Mouse (Mus musculus) forebrain, postnatal 0 days (tissue): ENCODE measurements at regions not wholly inside any gene's neighbourhood (a gene's known extent, or its start where the extent isn't known, plus 50 kb on each side); places are given as distances from the start of the nearest gene placed in this dataset.
A peak's percentile ranks its signal among the peaks of the same experiment; 100 is the strongest.

Experiments
- ATAC-seq: fragments of 200-750 bp; cut with Nextera tagmentation; 2 replicates; pipeline ENCODE4 v1.8.0; 2017; ENCODE audit warnings: mild to moderate bottlenecking, moderate library complexity
- DNase-seq: peaks from one replicate; pipeline ENCODE4 v3.0.0-alpha.2; 2015
- H3K27ac ChIP-seq: fragments of 300-500 bp; sonication (generic); 2 replicates; pipeline ENCODE4 v1.5.1; 2014; ENCODE audit warnings: low read depth, mild to moderate bottlenecking, antibody characterized with exemption, low read length, moderate library complexity, mixed read lengths
- H3K27me3 ChIP-seq: fragments of 300-500 bp; sonication (generic); 2 replicates; pipeline ENCODE4 v1.6.1; 2014; ENCODE audit warnings: mild to moderate bottlenecking, low read length, mixed read lengths; ENCODE audit not compliant: insufficient read depth
- H3K36me3 ChIP-seq: fragments of 300-500 bp; sonication (generic); 2 replicates; pipeline ENCODE4 v1.6.1; 2014; ENCODE audit warnings: mild to moderate bottlenecking, moderate library complexity; ENCODE audit not compliant: insufficient read depth
- H3K4me1 ChIP-seq: fragments of 300-500 bp; sonication (generic); 2 replicates; pipeline ENCODE4 v1.6.1; 2014; ENCODE audit warnings: antibody characterized with exemption; ENCODE audit not compliant: insufficient read depth
- H3K4me2 ChIP-seq: fragments of 300-500 bp; sonication (generic); 2 replicates; pipeline ENCODE4 v1.6.1; 2014; ENCODE audit warnings: low read depth, mild to moderate bottlenecking, moderate library complexity
- H3K4me3 ChIP-seq: fragments of 300-500 bp; sonication (generic); 2 replicates; pipeline ENCODE4 v1.5.1; 2014; ENCODE audit warnings: low read depth, low read length, mixed read lengths
- H3K9ac ChIP-seq: fragments of 300-500 bp; sonication (generic); 2 replicates; pipeline ENCODE4 v1.6.1; 2014; ENCODE audit warnings: mild to moderate bottlenecking
- H3K9me3 ChIP-seq: fragments of 300-500 bp; sonication (generic); 2 replicates; pipeline ENCODE4 v1.6.1; 2016; ENCODE audit warnings: low read length
- CTCF ChIP-seq: sonication (generic); IDR thresholded peaks from 2 replicates; pipeline ENCODE4 v1.5.1; 2016; ENCODE audit warnings: antibody characterized with exemption, control low read depth, low read depth
- WGBS: fragments of 180-500 bp; shearing (Covaris S2); extraction: QIAGEN DNeasy Blood & Tissue Kit; methylation state at CpG from one replicate; pipeline ENCODE4 v1.1.7; 2014; 5-methylcytosine and 5-hydroxymethylcytosine counted together

GRCm38 (mm10) chr4:80442711-80443110 is 391.2 kb upstream of the Tyrp1 start:
- no peaks in the 10 kb centered on the region for H3K9me3 ChIP-seq
- no peaks in the 10 kb centered on the region for H3K4me1 ChIP-seq
- DNase-seq: no peak
- no peak overlapping the region for H3K4me2 ChIP-seq
- H3K9ac ChIP-seq: no peak overlapping the region
- no peak for TF ChIP-seq CTCF
- no peak overlapping the region for H3K27ac ChIP-seq
- H3K36me3 ChIP-seq: no peaks in the 10 kb centered on the region
- no peak overlapping the region for H3K4me3 ChIP-seq
- H3K27me3 ChIP-seq: no peaks in the 10 kb centered on the region
- ATAC-seq: no peak
- 20% methylated on average over 4 of the region's 4 CpGs for whole genome bisulfite sequencing

- Histone ChIP-seq H3K9ac (no peak overlapping the region), H3K36me3 (no peaks in the 10 kb centered on the region), H3K4me1 (no peaks in the 10 kb centered on the region), H3K27me3 (no peaks in the 10 kb centered on the region), H3K4me3 (no peak overlapping the region), H3K4me2 (no peak overlapping the region), H3K9me3 (no peaks in the 10 kb centered on the region), H3K27ac (no peak overlapping the region)
- TF ChIP-seq CTCF: no peak
- ATAC-seq (no peak), DNase-seq (no peak)
- whole genome bisulfite sequencing: 91% methylated on average over 1 of the region's 1 CpGs
Observed at GRCm38 (mm10) chr4:80463615-80464014, 370.3 kb upstream of the Tyrp1 start.

GRCm38 (mm10) chr4:80475736-80476478 is 358.0 kb upstream of the Tyrp1 start:
- peak; percentile 70 for DNase-seq
- Histone ChIP-seq H3K27ac (no peak overlapping the region), H3K27me3 (no peaks in the 10 kb centered on the region), H3K9ac (no peak overlapping the region), H3K36me3 (no peaks in the 10 kb centered on the region), H3K4me3 (no peak overlapping the region), H3K4me2 (no peak overlapping the region), H3K4me1 (no peaks in the 10 kb centered on the region), H3K9me3 (no peaks in the 10 kb centered on the region)
- 68% methylated on average over 4 of the region's 4 CpGs for WGBS
- TF ChIP-seq CTCF: peak; percentile 52
- ATAC-seq: peak; percentile 59

- Histone ChIP-seq H3K27ac (no peak overlapping the region), H3K4me2 (no peak overlapping the region), H3K4me3 (no peak overlapping the region), H3K27me3 (no peaks in the 10 kb centered on the region), H3K36me3 (no peaks in the 10 kb centered on the region), H3K4me1 (no peaks in the 10 kb centered on the region), H3K9ac (no peak overlapping the region), H3K9me3 (no peaks in the 10 kb centered on the region)
- no peak for TF ChIP-seq CTCF
- ATAC-seq: no peak
- DNase-seq: peak; percentile 8
- 44% methylated on average over 2 of the region's 2 CpGs for WGBS
Observed at GRCm38 (mm10) chr4:80515087-80515486, 318.8 kb upstream of the Tyrp1 start.

GRCm38 (mm10) chr4:80517476-80518285 is 316.2 kb upstream of the Tyrp1 start:
- Histone ChIP-seq H3K9ac (peak overlapping the region; percentile 39), H3K27me3 (no peaks in the 10 kb centered on the region), H3K9me3 (no peaks in the 10 kb centered on the region), H3K4me3 (no peak overlapping the region), H3K4me2 (peak overlapping the region; percentile 35), H3K36me3 (no peaks in the 10 kb centered on the region), H3K27ac (peak overlapping the region; percentile 78), H3K4me1 (no peaks in the 10 kb centered on the region)
- peak; percentile 88 for DNase-seq
- peak; percentile 73 for TF ChIP-seq CTCF
- WGBS: 19% methylated on average over 12 of the region's 12 CpGs
- ATAC-seq: peak; percentile 90

- no peak for TF ChIP-seq CTCF
- DNase-seq (no peak), ATAC-seq (no peak)
Observed at GRCm38 (mm10) chr4:80518589-80518988, 315.3 kb upstream of the Tyrp1 start.

GRCm38 (mm10) chr4:80539854-80540253 is 294.1 kb upstream of the Tyrp1 start:
- WGBS: 49% methylated on average over 4 of the region's 4 CpGs
- H3K4me3 ChIP-seq: no peak overlapping the region
- ATAC-seq (peak; percentile 53; the same call in 1 of the 2 replicates), DNase-seq (no peak)
- no peaks in the 10 kb centered on the region for H3K9me3 ChIP-seq
- no peaks in the 10 kb centered on the region for H3K4me1 ChIP-seq
- H3K36me3 ChIP-seq: no peaks in the 10 kb centered on the region
- H3K27ac ChIP-seq: no peak overlapping the region
- H3K4me2 ChIP-seq: no peak overlapping the region
- TF ChIP-seq CTCF: no peak
- no peaks in the 10 kb centered on the region for H3K27me3 ChIP-seq
- no peak overlapping the region for H3K9ac ChIP-seq

More at GRCm38 (mm10) chr4:80518589-80518988, 315.3 kb upstream of the Tyrp1 start:
- H3K9ac ChIP-seq: no peak overlapping the region
- H3K4me3 ChIP-seq: no peak overlapping the region
- no peaks in the 10 kb centered on the region for H3K36me3 ChIP-seq
- H3K4me1 ChIP-seq: no peaks in the 10 kb centered on the region
- no peak overlapping the region for H3K4me2 ChIP-seq
- no peaks in the 10 kb centered on the region for H3K27me3 ChIP-seq
- 0 out of 2 replicates have a peak overlapping the region, but pooled peaks have one; percentile 29 for H3K27ac ChIP-seq
- no peaks in the 10 kb centered on the region for H3K9me3 ChIP-seq
